Mouse (Mus musculus): ENCODE measurements around the gene A930033H14Rik. TPM values are rescaled to one million over a fixed set of nuclear protein-coding genes. Genes with fewer than 3 reads are reported as not detected.

Gene A930033H14Rik
- total RNA-seq, 2 experiments from 2014 or later = 6.2 to 6.5 TPM

- DNase-seq = no peak
- intact Hi-C loops (cut with DNase I) = no loop called here
These were observed 8.1 kb downstream of the A930033H14Rik start for GRCm38 (mm10) chr10:69204677-69205400.

- DNase-seq = no peak
- intact Hi-C loops (cut with DNase I) = no loop called here
These were observed 19.2 kb downstream of the A930033H14Rik start for GRCm38 (mm10) chr10:69193721-69194120.

DNA sequence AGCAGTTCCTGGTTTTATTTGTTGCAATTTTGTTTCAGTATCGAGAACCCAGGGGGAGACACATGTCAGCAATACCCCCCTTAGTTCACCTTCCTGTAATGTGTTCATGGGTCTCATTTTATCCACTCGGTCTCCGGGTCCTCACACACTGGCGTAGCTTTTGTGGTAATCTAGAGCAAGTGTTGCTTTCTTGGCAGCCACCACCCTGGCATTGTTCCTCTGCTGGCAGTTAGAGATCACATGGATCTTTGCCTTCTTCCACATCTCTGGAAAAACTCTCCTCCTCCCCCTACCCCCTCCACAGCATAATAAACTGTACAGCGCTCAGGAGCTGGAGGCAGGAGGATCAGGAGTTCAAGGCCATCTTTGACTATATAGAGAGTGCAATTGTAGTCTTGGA is 20.6 kb downstream of the A930033H14Rik start:
- intact Hi-C loops (cut with DNase I) = no loop called here
- no peak for DNase-seq

DNA sequence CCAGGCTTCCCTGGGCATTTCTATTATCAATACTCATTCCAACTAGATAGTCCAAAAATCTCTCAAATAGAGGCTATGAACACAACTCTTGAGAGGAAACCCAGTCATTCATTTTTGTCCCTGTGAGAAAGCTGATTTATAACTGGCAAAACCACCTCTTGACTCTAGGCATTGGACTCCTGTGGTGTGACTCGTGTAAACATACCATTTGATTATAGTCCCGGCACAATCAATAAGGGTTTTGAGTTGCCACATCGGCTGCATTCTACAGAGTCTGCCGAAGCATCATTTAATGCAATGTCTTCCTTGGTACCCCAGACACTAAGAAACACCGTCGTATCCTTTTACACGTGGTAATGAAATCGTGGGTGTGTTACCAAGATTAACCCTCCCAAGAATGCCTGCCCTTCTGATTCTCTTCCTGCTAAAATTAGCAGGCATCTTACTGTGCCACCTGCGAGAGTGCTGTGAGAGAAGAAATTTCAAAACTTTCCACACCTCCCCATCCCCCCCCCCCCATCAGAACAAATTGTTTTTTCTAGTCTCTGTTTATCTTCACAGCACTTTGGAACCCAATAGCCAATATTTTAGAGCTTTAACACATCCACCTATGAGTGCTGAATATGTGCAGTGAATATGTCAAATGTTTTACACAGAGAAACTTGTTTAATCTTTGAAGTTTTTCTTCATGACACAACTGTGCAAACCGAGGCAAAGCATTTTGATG is 22.3 kb downstream of the A930033H14Rik start:
- DNase-seq = no peak
- intact Hi-C loops (cut with DNase I) = no loop called here

DNA sequence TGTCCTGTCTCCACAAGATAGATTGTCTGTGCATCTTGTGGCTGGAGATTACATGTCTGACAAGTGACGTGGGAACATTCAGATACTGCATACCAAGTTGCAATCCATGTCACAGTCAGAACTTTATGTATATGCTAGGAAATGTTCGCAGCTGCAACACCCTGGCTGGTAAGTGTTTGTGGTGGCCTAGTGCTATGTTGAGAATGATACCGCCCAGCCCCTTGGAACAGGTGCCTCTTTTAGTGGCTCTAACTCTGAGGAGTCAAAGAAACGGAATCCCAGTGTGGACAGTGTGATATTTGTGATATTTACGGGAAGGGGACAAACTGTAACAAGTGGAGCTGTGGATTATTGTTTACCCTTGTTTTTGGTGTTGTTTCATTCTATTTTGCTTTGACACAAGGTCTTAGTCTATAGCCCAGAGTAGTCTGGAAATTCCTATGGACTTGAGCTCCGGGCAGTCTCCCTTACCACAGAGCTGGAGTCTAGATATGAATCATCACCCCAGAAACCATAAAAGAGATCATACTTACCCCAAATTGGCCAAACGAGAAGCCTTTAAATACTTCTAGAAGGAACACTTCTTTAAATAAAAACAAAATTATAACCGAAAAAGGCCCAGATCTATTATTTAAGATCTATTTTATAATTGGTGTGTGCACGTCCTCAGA is 25.0 kb downstream of the A930033H14Rik start:
- intact Hi-C loops (cut with DNase I) = loop anchor here (10.0 kb wide), 2 partner anchors 117 to 283 kb away; no protein-coding TSS in a partner anchor
- DNase-seq = no peak

- DNase-seq = peak; percentile 68
- intact Hi-C loops (cut with DNase I) = loop anchor here (10.0 kb wide), 2 partner anchors 119 to 281 kb away; no protein-coding TSS in a partner anchor
These were observed 26.7 kb downstream of the A930033H14Rik start for GRCm38 (mm10) chr10:69185894-69186893.

DNA sequence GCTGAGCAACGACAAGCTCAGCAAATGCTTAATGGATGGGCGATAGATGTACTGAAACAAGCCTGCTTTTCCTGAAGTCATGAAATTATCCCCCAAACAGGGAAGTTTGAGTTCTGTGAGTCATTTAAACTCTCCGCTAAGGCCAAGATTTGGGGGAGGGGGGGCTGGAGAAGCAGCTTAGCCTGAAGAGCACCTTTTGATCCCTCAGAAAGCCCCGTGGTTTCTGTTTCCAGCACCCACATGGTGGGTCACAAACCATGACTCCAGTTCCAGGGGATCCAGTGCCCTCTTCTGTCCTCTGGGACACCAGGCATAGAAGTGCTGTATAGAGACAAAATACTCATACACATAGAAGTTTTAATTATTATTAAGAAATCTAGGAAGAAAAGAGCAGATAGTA is 27.5 kb downstream of the A930033H14Rik start:
- DNase-seq = no peak
- intact Hi-C loops (cut with DNase I) = loop anchor here (10.0 kb wide), 2 partner anchors 119 to 281 kb away; no protein-coding TSS in a partner anchor

GRCm38 (mm10) chr10:69184903-69185302 is 28.0 kb downstream of the A930033H14Rik start:
- DNase-seq = no peak
- intact Hi-C loops (cut with DNase I) = loop anchor here (10.0 kb wide), 2 partner anchors 120 to 280 kb away; no protein-coding TSS in a partner anchor

DNA sequence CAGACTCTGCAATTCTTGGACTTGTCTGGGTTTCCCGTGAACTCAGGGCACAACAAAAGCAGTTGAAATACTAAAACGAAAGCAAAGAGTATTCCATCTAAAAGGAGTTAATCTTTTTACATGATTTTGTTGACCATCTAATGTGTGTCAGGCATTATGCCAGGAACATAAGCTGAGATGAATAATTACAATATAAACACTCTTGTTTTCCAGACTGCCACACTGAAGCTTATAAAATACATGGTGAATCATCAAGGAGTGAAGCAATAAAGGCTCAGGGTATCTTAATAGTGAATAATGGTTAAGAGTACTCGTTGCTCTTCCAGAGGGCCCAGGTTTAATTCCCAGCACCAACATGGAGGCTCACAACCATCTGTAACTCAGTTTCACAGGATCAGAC is 31.9 kb downstream of the A930033H14Rik start:
- intact Hi-C loops (cut with DNase I) = loop anchor here (10.0 kb wide), 2 partner anchors 124 to 276 kb away; no protein-coding TSS in a partner anchor
- no peak for DNase-seq

GRCm38 (mm10) chr10:69179341-69179740 is 33.6 kb downstream of the A930033H14Rik start:
- intact Hi-C loops (cut with DNase I) = no loop called here
- DNase-seq = no peak

- no peak for DNase-seq
- intact Hi-C loops (cut with DNase I) = no loop called here
These were observed 36.8 kb downstream of the A930033H14Rik start for GRCm38 (mm10) chr10:69176116-69176515.

DNA sequence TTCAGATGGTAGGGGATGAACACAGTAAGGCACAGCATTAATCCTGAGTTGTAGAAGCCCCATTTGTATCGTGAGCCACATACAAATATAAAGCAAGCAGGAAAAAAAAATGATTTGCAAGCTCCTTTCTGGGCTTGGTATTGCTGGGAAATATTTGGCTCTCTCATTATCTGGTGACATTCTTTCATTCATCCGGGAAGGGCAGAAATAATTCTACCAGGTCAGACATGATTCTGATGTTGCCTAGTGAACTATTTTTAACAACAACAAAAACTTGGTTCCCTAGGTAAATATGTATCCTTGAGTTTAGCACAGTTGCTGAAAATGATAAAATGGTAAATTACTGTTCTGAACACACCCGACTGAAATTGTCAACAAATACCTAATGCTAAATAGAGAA is 40.5 kb downstream of the A930033H14Rik start:
- DNase-seq = no peak
- intact Hi-C loops (cut with DNase I) = no loop called here

- intact Hi-C loops (cut with DNase I) = no loop called here
These were observed 46.4 kb downstream of the A930033H14Rik start for GRCm38 (mm10) chr10:69166514-69166913.

GRCm38 (mm10) chr10:69165847-69166246 is 47.1 kb downstream of the A930033H14Rik start:
- intact Hi-C loops (cut with DNase I) = no loop called here
- no peak for DNase-seq

More at GRCm38 (mm10) chr10:69166514-69166913, 46.4 kb downstream of the A930033H14Rik start:
- no peak for DNase-seq

DNA sequence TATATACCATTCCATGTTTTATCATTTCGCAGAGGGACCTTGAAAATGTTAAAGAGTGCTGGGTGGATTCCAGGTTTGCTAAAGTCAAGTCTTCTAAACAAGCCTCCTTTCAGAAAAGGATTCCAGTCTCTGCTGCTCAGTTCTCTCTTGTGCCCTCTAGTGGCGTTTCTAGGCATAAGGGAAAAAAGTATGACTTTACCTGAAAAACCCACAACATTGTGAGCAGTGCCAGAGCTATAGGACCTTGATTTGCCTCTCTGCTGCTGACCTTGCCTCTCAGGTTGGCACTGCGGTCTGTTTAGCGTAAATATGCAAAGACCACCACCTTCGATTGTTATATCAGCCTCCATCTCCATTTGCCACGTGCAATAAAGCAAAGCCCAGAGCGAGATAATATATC is 47.8 kb downstream of the A930033H14Rik start:
- intact Hi-C loops (cut with DNase I) = no loop called here
- no peak for DNase-seq

- intact Hi-C loops (cut with DNase I) = no loop called here
- DNase-seq = no peak
These were observed 49.7 kb downstream of the A930033H14Rik start for GRCm38 (mm10) chr10:69163216-69163615.

GRCm38 (mm10) chr10:69162577-69162976 is 50.3 kb downstream of the A930033H14Rik start:
- DNase-seq = no peak
- intact Hi-C loops (cut with DNase I) = no loop called here

- intact Hi-C loops (cut with DNase I) = no loop called here
- DNase-seq = no peak
These were observed 51.4 kb downstream of the A930033H14Rik start for GRCm38 (mm10) chr10:69161503-69161902.

GRCm38 (mm10) chr10:69160877-69161276 is 52.0 kb downstream of the A930033H14Rik start:
- no peak for DNase-seq
- intact Hi-C loops (cut with DNase I) = no loop called here
